Mouse (Mus musculus) MEL (cell line): ENCODE results near the gene Amotl1.

Experiments used
- CTCF ChIP-seq, 3 experiments: IDR thresholded peaks in 2 of 3; conservative IDR thresholded peaks in 1 of 3; 2 replicates each; pipeline ENCODE4 v1.5.1; 2011 to 2012; ENCODE audit warnings: low read length in 3 of 3, low read depth in 2 of 3, mild to moderate bottlenecking in 2 of 3, improper control_type of control experiment in 1 of 3, inconsistent platforms in 1 of 3, mixed read lengths in 1 of 3, moderate library complexity in 1 of 3; ENCODE audit not compliant: control insufficient read depth in 1 of 3, insufficient read depth in 1 of 3, poor library complexity in 1 of 3, severe bottlenecking in 1 of 3
- NELFE ChIP-seq: IDR thresholded peaks from 2 replicates; pipeline ENCODE4 v1.6.1; 2011; ENCODE audit warnings: low read depth, low read length, improper control_type of control experiment

GRCm38 (mm10) chr9:14614931-14615880 is 29.6 kb downstream of the Amotl1 start:
- TF ChIP-seq CTCF (IDR thresholded peaks at IDR 0.05 in 2 of 3, conservative IDR thresholded peaks at IDR 0.05 in 1 of 3; ENCODE audit: control insufficient read depth in 1 of 3, insufficient read depth in 1 of 3, low read depth in 2 of 3, low read length in 3 of 3, poor library complexity in 1 of 3, severe bottlenecking in 1 of 3), result no peak
- no peak for TF ChIP-seq NELFE
